Comparison of ENCODE assay signal across 8 mouse cellular contexts in the genomic region with DNA sequence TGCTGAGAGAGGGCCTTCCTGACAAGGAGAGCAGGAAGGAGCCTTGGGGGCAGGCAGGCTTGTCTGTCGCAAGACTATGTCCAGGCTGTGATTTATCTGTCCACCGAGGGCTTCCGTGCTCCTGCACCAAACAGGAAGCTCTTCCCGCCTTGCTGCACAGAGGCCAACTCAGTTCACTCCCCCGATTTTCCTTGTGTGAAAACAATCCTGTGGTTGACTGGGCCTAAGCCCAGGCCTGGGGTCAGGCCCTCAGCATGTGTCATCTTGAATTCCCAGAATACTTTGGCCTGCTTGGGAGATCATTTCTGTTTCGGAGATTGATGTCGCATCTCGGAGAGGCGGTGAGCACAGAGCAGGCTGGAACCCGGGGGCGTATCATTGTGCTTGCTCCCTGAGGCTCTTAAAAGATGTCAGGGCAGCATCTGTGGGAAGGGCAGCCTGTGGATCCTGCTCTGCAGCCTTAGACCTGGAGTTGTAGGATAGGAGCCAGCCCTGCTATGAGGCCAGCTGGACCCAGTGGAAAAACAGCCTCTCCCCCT. TPM values are rescaled to one million over a fixed set of nuclear protein-coding genes. Genes with fewer than 3 reads are reported as not detected.
DNase-seq lines count a peak whose midpoint lies in the region; ATAC-seq lines count a peak whose summit lies in the region.

No protein-coding gene starts in this region.

- no peak overlapping the region for H3K4me2 ChIP-seq in embryonic facial prominence, embryonic 15.5 days (replicated peaks)
- no peak overlapping the region for H3K4me2 ChIP-seq in heart, embryonic 15.5 days
- H3K4me2 ChIP-seq in midbrain, embryonic 14.5 days (ENCODE audit: low read length): no peak overlapping the region

- no peak overlapping the region for H3K4me3 ChIP-seq in embryonic facial prominence, embryonic 15.5 days (replicated peaks)
- no peak overlapping the region for H3K4me3 ChIP-seq in heart, embryonic 15.5 days
- H3K4me3 ChIP-seq in midbrain, embryonic 14.5 days (replicated peaks; ENCODE audit: low read depth, low read length): no peak overlapping the region

- no peak for ATAC-seq in embryonic facial prominence, embryonic 15.5 days (ENCODE audit: insufficient number of reproducible peaks, low FRiP score, low TSS enrichment, low read depth)
- ATAC-seq in heart, embryonic 15.5 days (replicated peaks; ENCODE audit: insufficient number of reproducible peaks, insufficient read depth, low FRiP score, low read depth): peak; percentile 59
- ATAC-seq in midbrain, embryonic 14.5 days (ENCODE audit: low FRiP score, low TSS enrichment): no peak

- no peaks in the 10 kb centered on the region for H3K9me3 ChIP-seq in embryonic facial prominence, embryonic 15.5 days (replicated peaks)
- no peaks in the 10 kb centered on the region for H3K9me3 ChIP-seq in heart, embryonic 15.5 days (replicated peaks)
- H3K9me3 ChIP-seq in midbrain, embryonic 14.5 days (ENCODE audit: control insufficient read depth, low read length): no peaks in the 10 kb centered on the region

- 0 out of 2 replicates have a peak, but pooled peaks cover 3% of the 10 kb centered on the region for H3K36me3 ChIP-seq in embryonic facial prominence, embryonic 15.5 days
- H3K36me3 ChIP-seq in heart, embryonic 15.5 days: peaks cover 5% of the 10 kb centered on the region; the same call in 1 of the 2 replicates
- peaks cover 20% of the 10 kb centered on the region for H3K36me3 ChIP-seq in midbrain, embryonic 14.5 days (ENCODE audit: control insufficient read depth, insufficient read depth, low read length)

- no peak overlapping the region for H3K9ac ChIP-seq in embryonic facial prominence, embryonic 15.5 days
- no peak overlapping the region for H3K9ac ChIP-seq in heart, embryonic 15.5 days
- 0 out of 2 replicates have a peak overlapping the region, but pooled peaks have one; percentile 9 for H3K9ac ChIP-seq in midbrain, embryonic 14.5 days (replicated peaks; ENCODE audit: low read length)

- peak; percentile 56 for DNase-seq in cerebellum, adult 11-12 months
- no peak for DNase-seq in cerebellum, postnatal 36 days
- DNase-seq in kidney, postnatal 10 days: peak; percentile 91
- no peak for DNase-seq in midbrain, embryonic 14.5 days
- DNase-seq in thymus, postnatal 36 days: no peak
- DNase-seq in left cerebral cortex, adult 8-10 months (ENCODE audit: low spot score in 2 of 2): no peak

- H3K27ac ChIP-seq in embryonic facial prominence, embryonic 15.5 days (replicated peaks): peak overlapping the region; percentile 34; the same call in 1 of the 2 replicates
- H3K27ac ChIP-seq in heart, embryonic 15.5 days: peak overlapping the region; percentile 76
- 0 out of 2 replicates have a peak overlapping the region, but pooled peaks have one; percentile 32 for H3K27ac ChIP-seq in midbrain, embryonic 14.5 days (replicated peaks; ENCODE audit: low read depth, low read length)

- H3K27me3 ChIP-seq in embryonic facial prominence, embryonic 15.5 days: no peaks in the 10 kb centered on the region
- no peaks in the 10 kb centered on the region for H3K27me3 ChIP-seq in heart, embryonic 15.5 days
- no peaks in the 10 kb centered on the region for H3K27me3 ChIP-seq in midbrain, embryonic 14.5 days (ENCODE audit: control insufficient read depth, insufficient read depth, low read length)

- peaks cover 51% of the 10 kb centered on the region for H3K4me1 ChIP-seq in embryonic facial prominence, embryonic 15.5 days
- H3K4me1 ChIP-seq in heart, embryonic 15.5 days (replicated peaks): peaks cover 80% of the 10 kb centered on the region
- peaks cover 42% of the 10 kb centered on the region for H3K4me1 ChIP-seq in midbrain, embryonic 14.5 days (ENCODE audit: control insufficient read depth, insufficient read depth, low read length)

- 34% methylated on average over 11 of the region's 11 CpGs for WGBS in embryonic facial prominence, embryonic 15.5 days
- 47% methylated on average over 11 of the region's 11 CpGs for WGBS in heart, embryonic 15.5 days
- WGBS in midbrain, embryonic 14.5 days: 68% methylated on average over 11 of the region's 11 CpGs

RNA-seq across cellular contexts. Expression of gene Gramd4, which starts 32.6 kb away (rescaled TPM):
- polyA plus RNA-seq in embryonic facial prominence, embryonic 15.5 days (2015; fragmentation: Nextera tagmentation; extraction: Ambion mirVana): 17.8 and 18.9 TPM in 2 replicates
- polyA plus RNA-seq in heart, embryonic 15.5 days (2015; fragmentation: Nextera tagmentation; extraction: Ambion mirVana): 16.9 and 19.5 TPM in 2 replicates
- polyA plus RNA-seq in midbrain, embryonic 14.5 days (2014; fragmentation: Nextera tagmentation; extraction: Ambion mirVana): 29.5 and 31.0 TPM in 2 replicates
- 10 to 100 TPM; 31.1 to 39.9 (median 34.5) TPM for total RNA-seq in left cerebral cortex, adult 8-10 months (2022)

RNA-seq across cellular contexts. Expression of gene Celsr1, which starts 56.5 kb away (rescaled TPM):
- 4.2 and 5.1 TPM in 2 replicates for polyA plus RNA-seq in embryonic facial prominence, embryonic 15.5 days (2015; fragmentation: Nextera tagmentation; extraction: Ambion mirVana)
- 1.1 and 2.1 TPM in 2 replicates for polyA plus RNA-seq in heart, embryonic 15.5 days (2015; fragmentation: Nextera tagmentation; extraction: Ambion mirVana)
- polyA plus RNA-seq in midbrain, embryonic 14.5 days (2014; fragmentation: Nextera tagmentation; extraction: Ambion mirVana): 2.9 and 3.5 TPM in 2 replicates
- total RNA-seq in left cerebral cortex, adult 8-10 months (2022): 1 to 10 TPM; 5.5 to 6.9 (median 6.2) TPM

Comparison
In these comparisons a context has a peak if more than half of its experiments do, and no peak if none do; other contexts are left out.
1. DNase-seq: peak in cerebellum, adult 11-12 months (single experiment) and kidney, postnatal 10 days (single experiment); none in cerebellum, postnatal 36 days (0 of 2), midbrain, embryonic 14.5 days (single experiment), thymus, postnatal 36 days (0 of 2) and left cerebral cortex, adult 8-10 months (0 of 2).
2. Peak in every context shown above with its lines, with median percentiles within 50 percentile points of each other: H3K27ac ChIP-seq.